Mouse (Mus musculus) embryo, embryonic 10 days (tissue): ENCODE results near the gene Nr1i3.

Experiments used
- DNase-seq: peaks from one replicate; pipeline ENCODE4 v3.0.0-alpha.2; 2015; ENCODE audit warnings: low spot score

The Nr1i3 gene

DNA sequence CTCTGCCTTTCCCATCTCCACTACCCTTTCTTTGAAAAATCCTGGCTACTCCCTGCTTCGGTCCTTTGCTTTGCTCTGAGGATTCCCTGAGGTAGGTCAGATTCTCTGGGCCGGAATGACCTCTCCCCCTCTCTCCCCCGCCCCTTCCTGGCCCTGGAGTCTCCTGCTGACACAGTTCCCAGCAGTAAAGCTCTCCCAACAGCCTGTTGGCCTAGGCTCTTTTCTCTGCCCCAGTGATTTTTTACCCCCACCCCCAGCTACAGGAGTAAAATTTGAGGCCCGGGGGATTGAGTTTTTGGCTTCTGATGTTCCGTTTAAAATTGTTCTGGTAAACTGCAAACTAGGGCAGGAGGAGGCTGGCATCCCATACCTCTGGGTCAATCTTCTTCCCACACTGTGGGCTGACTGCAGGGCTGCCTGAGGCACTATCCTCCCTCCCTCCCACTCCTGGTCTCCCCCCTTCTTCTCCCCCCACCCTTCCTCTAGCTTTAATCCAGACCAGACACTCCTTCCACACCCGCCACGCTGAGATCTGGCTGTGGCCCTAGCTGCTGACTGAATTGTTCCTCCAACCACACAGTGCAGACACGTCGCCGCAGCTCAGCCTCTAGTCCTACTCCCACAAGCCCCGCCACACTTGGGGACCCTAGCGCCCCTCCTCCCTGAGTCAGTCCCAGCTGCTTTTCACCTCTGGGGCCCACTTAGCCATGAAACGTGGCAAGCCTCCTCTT is 38.0 kb downstream of the Nr1i3 start:
- DNase-seq: peak; percentile 68

DNA sequence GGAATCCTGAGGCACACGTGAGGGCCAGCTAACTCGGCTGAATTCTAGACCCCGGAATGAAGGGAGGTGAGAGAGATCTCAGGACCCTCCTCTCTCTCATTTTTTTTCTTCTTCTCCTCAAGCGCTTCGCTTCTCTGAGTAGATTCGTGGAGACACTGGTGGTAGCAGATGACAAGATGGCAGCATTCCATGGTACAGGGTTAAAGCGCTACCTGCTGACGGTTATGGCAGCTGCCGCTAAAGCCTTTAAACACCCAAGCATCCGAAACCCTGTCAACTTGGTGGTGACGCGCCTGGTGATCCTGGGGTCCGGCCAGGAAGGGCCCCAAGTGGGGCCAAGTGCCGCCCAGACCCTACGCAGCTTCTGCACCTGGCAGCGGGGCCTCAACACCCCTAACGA is 38.6 kb downstream of the Nr1i3 start:
- DNase-seq: no peak

DNA sequence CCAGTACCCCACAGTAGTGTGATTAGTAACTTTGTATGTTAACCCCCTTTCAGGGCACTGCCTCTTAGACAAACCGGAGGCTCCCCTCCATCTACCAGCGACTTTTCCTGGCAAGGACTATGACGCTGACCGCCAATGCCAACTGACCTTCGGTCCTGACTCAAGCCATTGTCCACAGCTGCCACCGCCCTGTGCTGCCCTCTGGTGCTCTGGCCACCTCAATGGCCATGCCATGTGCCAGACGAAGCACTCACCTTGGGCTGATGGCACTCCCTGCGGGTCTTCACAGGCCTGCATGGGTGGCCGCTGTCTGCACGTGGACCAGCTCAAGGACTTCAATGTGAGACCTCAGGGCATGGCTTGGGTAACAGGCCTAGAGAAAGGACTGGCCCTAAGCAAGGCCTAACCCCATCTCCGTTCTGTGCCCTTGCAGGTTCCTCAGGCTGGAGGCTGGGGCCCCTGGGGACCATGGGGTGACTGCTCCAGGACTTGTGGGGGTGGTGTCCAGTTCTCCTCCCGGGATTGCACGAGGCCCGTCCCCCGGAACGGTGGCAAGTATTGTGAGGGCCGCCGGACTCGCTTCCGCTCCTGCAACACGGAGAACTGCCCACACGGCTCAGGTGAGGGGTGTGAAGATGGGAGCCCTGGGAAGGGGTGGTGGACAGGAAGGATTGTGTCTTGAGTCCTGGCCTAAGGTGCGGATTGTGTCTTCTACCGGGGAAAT is 42.5 kb downstream of the Nr1i3 start:
- DNase-seq: no peak

DNA sequence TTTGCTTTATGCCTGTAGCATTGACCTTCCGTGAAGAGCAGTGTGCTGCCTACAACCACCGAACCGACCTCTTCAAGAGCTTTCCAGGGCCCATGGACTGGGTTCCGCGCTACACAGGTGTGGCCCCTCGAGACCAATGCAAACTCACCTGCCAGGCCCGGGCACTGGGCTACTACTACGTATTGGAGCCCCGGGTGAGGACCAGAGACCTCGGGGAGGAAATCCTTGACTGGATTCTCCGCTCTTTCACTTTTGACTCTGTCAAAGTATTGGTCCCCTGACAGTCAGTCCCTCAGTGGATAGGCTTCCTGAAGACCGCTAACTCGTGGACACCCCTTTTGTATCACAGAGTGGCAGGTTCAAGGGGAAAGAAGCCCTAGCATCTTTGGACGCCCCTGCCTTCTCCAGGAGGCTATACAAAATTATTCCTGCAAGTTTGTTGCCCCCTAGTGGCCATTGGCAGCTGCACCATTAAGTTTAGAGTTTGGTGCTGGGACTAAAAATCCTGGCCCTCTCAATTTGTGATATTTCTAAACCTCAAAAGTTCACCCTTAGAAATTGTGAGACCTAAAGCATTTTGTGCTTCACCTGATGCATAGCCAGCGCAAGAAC is 43.3 kb downstream of the Nr1i3 start:
- DNase-seq: peak; percentile 76

DNA sequence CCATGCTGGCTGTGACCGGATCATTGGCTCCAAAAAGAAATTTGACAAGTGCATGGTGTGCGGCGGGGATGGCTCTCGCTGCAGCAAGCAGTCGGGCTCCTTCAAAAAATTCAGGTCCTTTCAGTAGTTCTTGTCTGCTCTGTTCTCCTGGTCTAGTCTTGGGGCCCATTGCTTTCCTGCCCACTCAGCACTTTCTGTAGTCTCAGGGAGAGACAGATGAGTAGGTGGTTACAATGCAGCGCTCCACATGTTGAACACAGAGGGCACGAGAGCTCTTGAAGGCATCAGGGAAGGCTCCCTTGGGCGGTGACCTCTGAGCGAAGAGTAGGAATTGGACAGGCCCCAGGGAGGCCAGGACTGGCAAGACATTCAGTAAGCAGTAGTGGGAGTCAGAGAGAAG is 44.0 kb downstream of the Nr1i3 start:
- no peak for DNase-seq

DNA sequence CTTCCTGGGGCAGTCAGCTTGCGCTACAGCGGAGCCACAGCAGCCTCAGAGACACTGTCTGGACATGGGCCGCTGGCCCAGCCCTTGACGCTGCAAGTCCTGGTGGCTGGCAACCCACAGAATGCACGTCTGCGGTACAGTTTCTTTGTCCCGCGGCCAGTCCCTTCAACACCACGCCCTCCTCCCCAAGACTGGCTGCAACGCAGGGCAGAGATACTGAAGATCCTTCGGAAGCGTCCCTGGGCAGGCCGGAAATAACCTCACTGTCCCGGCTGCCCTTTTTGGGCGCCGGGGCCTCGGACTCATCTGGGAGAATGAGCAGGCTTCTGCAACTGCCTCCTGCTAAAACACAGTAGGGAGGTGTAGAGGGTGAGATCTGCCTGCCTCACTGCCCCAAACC is 45.2 kb downstream of the Nr1i3 start:
- DNase-seq: no peak

DNA sequence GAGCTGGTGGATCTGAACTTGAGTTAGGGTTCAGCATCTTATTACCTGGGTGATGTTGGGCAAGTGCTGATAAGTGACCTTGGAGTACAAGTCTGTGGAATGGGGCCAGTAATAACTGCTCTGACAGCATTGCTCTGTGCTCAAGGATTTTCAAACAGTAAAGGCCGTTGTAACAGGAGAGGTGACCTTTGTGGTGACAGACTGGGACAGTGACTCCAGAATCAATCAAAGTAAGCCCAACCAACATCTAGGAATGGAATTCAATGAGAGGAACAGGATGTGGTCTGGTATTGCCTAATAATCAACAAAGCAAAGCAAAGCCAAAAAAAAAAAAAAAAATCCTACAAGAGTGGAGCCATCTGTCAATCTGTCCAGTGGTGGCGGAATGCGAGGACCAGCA is 46.5 kb downstream of the Nr1i3 start:
- DNase-seq: no peak

DNA sequence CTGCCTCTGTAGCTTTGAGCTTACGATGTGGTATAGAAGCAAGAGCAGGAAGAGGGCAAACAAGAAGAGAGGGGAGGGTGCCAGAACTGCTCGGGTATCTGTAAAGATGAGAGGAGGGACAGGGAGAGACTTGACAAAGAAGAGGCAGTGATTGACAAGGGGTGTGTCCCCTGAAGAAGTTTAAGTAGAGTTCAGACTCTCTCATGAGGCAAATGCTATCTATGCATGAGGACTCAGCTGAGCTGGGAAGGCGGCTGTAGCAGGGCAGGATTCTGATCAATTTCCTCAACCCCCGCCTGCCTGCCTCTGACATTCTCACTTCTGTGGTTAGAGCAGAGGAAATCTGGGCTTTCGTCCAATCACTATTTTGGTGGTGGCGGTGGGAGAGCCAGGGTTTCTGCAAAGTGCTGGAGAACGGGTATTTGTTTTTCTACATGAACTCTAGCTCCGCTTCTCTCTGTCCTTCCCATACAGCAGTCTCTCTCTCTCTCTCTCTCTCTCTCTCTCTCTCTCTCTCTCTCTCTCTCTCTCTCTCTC is 48.9 kb downstream of the Nr1i3 start:
- peak; percentile 23 for DNase-seq

DNA sequence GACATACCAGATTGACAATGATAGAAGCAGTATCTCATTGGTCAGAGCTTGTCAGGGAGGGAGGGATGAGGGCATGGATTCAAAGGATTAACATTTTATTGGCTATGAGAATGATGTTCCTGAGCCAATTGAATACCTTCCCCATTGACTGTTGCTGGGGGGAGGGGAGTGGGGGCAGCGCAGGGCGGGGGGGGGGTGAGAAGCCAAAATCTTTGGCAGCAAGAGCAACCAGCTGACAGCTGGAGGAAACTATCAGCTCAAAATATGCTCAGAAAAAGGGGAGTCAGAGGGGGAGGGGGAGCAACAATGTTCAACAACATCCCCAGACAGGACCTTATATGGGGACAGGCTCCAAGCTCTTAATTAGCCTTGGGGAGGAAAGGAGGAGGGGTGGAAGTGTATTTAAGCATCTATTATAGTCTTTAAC is 49.4 kb downstream of the Nr1i3 start:
- peak; percentile 54 for DNase-seq

DNA sequence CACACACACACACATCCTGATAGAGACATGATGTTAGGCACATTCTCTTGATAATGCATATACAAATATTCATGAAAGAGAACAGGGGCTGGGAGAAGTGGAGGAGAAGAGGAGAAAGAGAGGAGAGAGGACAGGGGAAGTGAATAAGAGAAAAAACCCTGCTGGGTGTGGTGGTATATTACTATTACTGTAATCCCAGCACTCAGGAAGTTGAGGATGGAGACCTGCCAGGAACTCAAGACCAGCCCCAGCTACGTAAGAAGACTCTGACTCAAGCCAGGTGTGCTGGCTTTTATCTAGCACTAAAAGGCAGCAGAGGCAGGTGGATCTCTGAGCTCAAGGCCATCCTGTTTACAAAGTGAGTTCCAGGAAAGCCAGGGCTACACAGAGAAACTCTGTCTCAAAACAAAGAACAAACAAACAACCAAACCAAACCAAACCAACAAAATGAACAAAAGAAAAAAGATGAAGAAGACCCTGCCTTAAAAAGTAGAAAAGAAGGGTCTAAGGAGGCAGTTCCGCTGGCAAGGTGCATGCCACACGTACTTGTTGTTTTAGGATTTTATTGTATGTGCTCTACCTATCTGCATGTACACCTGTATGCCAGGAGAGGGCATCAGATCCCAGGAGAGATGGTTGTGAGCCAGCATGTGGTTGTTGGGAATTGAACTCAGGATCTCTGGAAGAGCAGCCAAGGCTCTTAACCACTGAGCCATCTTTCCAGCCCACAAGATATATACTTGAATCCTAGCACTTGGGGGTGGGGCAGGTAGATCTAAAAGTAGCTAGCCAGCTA is 50.1 kb downstream of the Nr1i3 start:
- DNase-seq: no peak

DNA sequence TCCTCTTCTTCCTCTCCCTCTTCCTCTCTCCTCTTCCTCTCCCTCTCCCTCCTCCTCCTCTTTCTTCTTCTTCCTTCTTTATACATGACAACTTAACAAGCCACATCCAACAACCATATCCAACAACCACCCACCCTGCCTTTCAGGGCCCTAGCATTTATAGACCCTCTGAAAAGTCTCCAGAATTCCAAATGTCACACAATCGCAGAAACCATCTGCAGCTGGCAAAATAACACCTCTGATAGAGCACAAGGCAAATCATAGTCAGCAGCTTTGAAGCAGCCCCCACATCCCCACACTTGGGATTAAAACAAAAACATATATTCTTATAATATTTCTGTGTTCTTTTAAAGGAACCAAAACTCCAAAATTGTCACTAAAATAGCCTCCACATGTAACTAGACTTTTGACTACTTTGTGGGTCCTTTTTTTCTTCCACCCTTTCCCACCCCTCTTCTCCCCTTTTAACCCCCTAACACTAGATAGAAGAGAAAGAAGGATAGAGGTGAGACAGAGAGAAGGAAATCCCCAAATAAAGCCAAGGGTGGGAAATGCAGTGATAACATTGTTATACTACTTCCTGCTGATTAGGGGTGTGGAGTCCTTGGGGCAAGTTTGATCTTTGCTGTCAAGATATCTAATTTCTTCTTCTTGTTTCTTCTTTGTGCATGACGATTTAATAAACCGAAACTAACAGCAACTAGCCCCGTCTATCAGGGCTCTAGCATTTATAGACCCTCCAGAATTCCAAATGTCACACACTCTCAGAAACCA is 52.4 kb downstream of the Nr1i3 start:
- no peak for DNase-seq

DNA sequence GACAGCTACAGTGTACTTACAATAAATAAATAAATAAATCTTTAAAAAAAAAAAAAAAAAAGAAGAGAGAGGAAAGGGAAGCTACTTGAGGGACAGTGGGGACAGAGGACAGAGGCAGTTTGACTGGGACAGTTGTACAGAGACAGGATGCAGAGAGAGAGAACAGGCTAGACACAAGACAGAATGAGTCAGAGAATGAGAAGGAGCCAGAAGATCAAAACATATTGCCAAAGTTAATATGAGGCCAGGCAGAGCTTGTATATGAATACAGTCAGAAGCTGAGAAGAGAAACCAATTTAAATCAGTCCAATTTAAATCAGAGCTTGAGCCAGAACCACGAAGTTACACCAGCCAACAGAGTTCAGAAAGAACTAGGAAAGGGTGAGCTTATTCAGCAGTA is 54.6 kb downstream of the Nr1i3 start:
- no peak for DNase-seq

DNA sequence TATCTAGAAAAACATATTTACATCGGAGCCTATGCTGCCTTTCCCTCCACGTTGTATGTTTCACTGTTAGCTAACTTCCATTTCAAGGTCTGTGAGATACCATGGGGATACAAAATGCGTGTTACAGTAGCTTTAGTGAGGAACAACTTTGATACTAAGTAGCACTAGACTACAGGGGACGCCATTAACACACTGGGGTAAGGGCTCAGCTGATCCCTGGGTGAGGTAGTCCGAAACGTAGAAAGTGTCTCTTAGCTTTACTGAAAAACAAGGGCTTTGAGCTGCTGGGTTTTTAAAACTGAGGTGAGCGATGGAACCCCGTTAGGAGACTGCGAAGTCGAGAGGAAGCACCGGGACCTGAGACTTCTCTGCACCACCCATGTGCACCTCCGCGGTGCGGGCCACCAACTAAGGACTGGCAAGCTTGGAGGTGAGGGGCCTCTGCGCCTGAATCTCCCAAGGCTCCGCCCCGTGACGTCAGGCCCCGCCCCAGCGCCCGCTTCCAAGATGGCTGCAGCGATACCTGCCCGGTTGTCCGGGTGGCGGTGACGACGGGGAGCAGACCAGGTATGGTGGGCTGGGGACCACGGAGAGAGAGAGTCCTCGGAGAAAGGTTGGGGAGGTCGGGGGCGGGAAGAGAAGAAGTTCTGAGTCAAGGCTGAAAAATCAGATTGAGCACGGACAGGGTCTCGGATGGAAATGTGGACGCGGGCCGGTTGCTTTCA is 56.2 kb downstream of the Nr1i3 start, which contains the start of gene B4galt3:
TSS of gene B4galt3 (plus strand) at position 481 of the 725 bp plus-strand sequence.
- DNase-seq: peak; percentile 97
